ENCODE assay signal across 8 mouse cellular contexts in genomic region chr9:46327706-46328571, GRCm38 (mm10). TPM values are rescaled to one million over a fixed set of nuclear protein-coding genes. Genes with fewer than 3 reads are reported as not detected.
DNase-seq lines count a peak whose midpoint lies in the region; ATAC-seq lines count a peak whose summit lies in the region.

No protein-coding gene starts in this region.

- DNase-seq in heart, adult 11 months = peak; percentile 70
- DNase-seq in heart, adult 9 months (ENCODE audit: low spot score in 2 of 2) = no peak
- DNase-seq in ES-CJ7 (ENCODE audit: low read depth, low spot score) = peak; percentile 86
- no peak for DNase-seq in urinary bladder, postnatal 36 days (ENCODE audit: low spot score in 2 of 2)

- no peak for ATAC-seq in embryonic facial prominence, embryonic 15.5 days (ENCODE audit: insufficient number of reproducible peaks, low FRiP score, low TSS enrichment, low read depth)
- ATAC-seq in limb, embryonic 13.5 days (ENCODE audit: low FRiP score, low read depth) = no peak
- ATAC-seq in stomach, embryonic 14.5 days (ENCODE audit: insufficient number of reproducible peaks, insufficient read depth, low FRiP score, low read depth) = no peak
- ATAC-seq in activated CD4-positive, CD25-positive, alpha-beta regulatory T cell, adult 4 months = no peak

- peak overlapping the region; percentile 45 for H3K4me2 ChIP-seq in embryonic facial prominence, embryonic 15.5 days (replicated peaks)
- H3K4me2 ChIP-seq in limb, embryonic 13.5 days (replicated peaks) = peak overlapping the region; percentile 68
- H3K4me2 ChIP-seq in stomach, embryonic 14.5 days (replicated peaks; ENCODE audit: low read depth, low read length) = peak overlapping the region; percentile 65

- H3K9ac ChIP-seq in embryonic facial prominence, embryonic 15.5 days = no peak overlapping the region
- peak overlapping the region; percentile 73 for H3K9ac ChIP-seq in limb, embryonic 13.5 days
- H3K9ac ChIP-seq in stomach, embryonic 14.5 days (replicated peaks; ENCODE audit: low read depth, low read length) = peak overlapping the region; percentile 4; the same call in 1 of the 2 replicates

- no peaks in the 10 kb centered on the region for H3K36me3 ChIP-seq in embryonic facial prominence, embryonic 15.5 days
- no peaks in the 10 kb centered on the region for H3K36me3 ChIP-seq in limb, embryonic 13.5 days
- H3K36me3 ChIP-seq in stomach, embryonic 14.5 days (ENCODE audit: control insufficient read depth, insufficient read depth, low read length) = no peaks in the 10 kb centered on the region

- H3K4me3 ChIP-seq in embryonic facial prominence, embryonic 15.5 days (replicated peaks) = no peak overlapping the region
- H3K4me3 ChIP-seq in limb, embryonic 13.5 days = peak overlapping the region; percentile 37; the same call in 1 of the 2 replicates
- peak overlapping the region; percentile 22; the same call in 1 of the 2 replicates for H3K4me3 ChIP-seq in stomach, embryonic 14.5 days (ENCODE audit: low read depth, low read length)

- WGBS in embryonic facial prominence, embryonic 15.5 days = 70% methylated on average over 25 of the region's 25 CpGs
- 59% methylated on average over 25 of the region's 25 CpGs for WGBS in limb, embryonic 13.5 days
- WGBS in stomach, embryonic 14.5 days = 72% methylated on average over 25 of the region's 25 CpGs

- no peak overlapping the region for H3K27ac ChIP-seq in embryonic facial prominence, embryonic 15.5 days (replicated peaks)
- peak overlapping the region; percentile 67; the same call in 1 of the 2 replicates for H3K27ac ChIP-seq in limb, embryonic 13.5 days
- no peak overlapping the region for H3K27ac ChIP-seq in stomach, embryonic 14.5 days (ENCODE audit: low read length)

- H3K4me1 ChIP-seq in embryonic facial prominence, embryonic 15.5 days = peaks cover 12% of the 10 kb centered on the region
- H3K4me1 ChIP-seq in limb, embryonic 13.5 days = peaks cover 18% of the 10 kb centered on the region
- peaks cover 8% of the 10 kb centered on the region; the same call in 1 of the 2 replicates for H3K4me1 ChIP-seq in stomach, embryonic 14.5 days (ENCODE audit: control insufficient read depth, insufficient read depth, low read length)

- H3K27me3 ChIP-seq in embryonic facial prominence, embryonic 15.5 days = peaks cover 7% of the 10 kb centered on the region
- peaks cover 11% of the 10 kb centered on the region; the same call in 1 of the 2 replicates for H3K27me3 ChIP-seq in limb, embryonic 13.5 days
- 0 out of 2 replicates have a peak, but pooled peaks cover 3% of the 10 kb centered on the region for H3K27me3 ChIP-seq in stomach, embryonic 14.5 days (ENCODE audit: control insufficient read depth, insufficient read depth, low read length)

- H3K9me3 ChIP-seq in embryonic facial prominence, embryonic 15.5 days (replicated peaks) = no peaks in the 10 kb centered on the region
- H3K9me3 ChIP-seq in limb, embryonic 13.5 days = no peaks in the 10 kb centered on the region
- H3K9me3 ChIP-seq in stomach, embryonic 14.5 days (ENCODE audit: control insufficient read depth, low read depth, low read length) = no peaks in the 10 kb centered on the region

RNA-seq across cellular contexts. Expression of gene 4931429L15Rik, which starts 8.2 kb away (rescaled TPM):
- polyA plus RNA-seq in embryonic facial prominence, embryonic 15.5 days (2015; fragmentation: Nextera tagmentation; extraction: Ambion mirVana) = not detected in 2 replicates
- 0.09 TPM in 1 of 2 replicates, not detected in the other for polyA plus RNA-seq in limb, embryonic 13.5 days (2015; fragmentation: Nextera tagmentation; extraction: Ambion mirVana)
- not detected in 2 replicates for polyA plus RNA-seq in stomach, embryonic 14.5 days (2014; fragmentation: Nextera tagmentation; extraction: Ambion mirVana)
- not detected for polyA plus RNA-seq in activated CD4-positive, CD25-positive, alpha-beta regulatory T cell, adult 4 months (2017; shearing (Covaris generic))

RNA-seq across cellular contexts. Expression of gene Bud13, which starts 45.1 kb away (rescaled TPM):
- 23.0 and 24.6 TPM in 2 replicates for polyA plus RNA-seq in embryonic facial prominence, embryonic 15.5 days (2015; fragmentation: Nextera tagmentation; extraction: Ambion mirVana)
- polyA plus RNA-seq in limb, embryonic 13.5 days (2015; fragmentation: Nextera tagmentation; extraction: Ambion mirVana) = 30.1 and 30.2 TPM in 2 replicates
- polyA plus RNA-seq in stomach, embryonic 14.5 days (2014; fragmentation: Nextera tagmentation; extraction: Ambion mirVana) = 23.8 and 24.1 TPM in 2 replicates
- 10 to 100 TPM; 15.7 to 16.6 TPM for polyA plus RNA-seq in activated CD4-positive, CD25-positive, alpha-beta regulatory T cell, adult 4 months (2017; shearing (Covaris generic))

RNA-seq across cellular contexts. Expression of gene Zpr1, which starts 55.1 kb away (rescaled TPM):
- 55.8 and 57.4 TPM in 2 replicates for polyA plus RNA-seq in embryonic facial prominence, embryonic 15.5 days (2015; fragmentation: Nextera tagmentation; extraction: Ambion mirVana)
- polyA plus RNA-seq in limb, embryonic 13.5 days (2015; fragmentation: Nextera tagmentation; extraction: Ambion mirVana) = 56.1 and 58.4 TPM in 2 replicates
- 49.6 and 59.2 TPM in 2 replicates for polyA plus RNA-seq in stomach, embryonic 14.5 days (2014; fragmentation: Nextera tagmentation; extraction: Ambion mirVana)
- 10 to 100 TPM; 32.5 to 40.7 TPM for polyA plus RNA-seq in activated CD4-positive, CD25-positive, alpha-beta regulatory T cell, adult 4 months (2017; shearing (Covaris generic))

RNA-seq across cellular contexts. Expression of gene Apoa5, which starts 59.5 kb away (rescaled TPM):
- polyA plus RNA-seq in embryonic facial prominence, embryonic 15.5 days (2015; fragmentation: Nextera tagmentation; extraction: Ambion mirVana) = not detected in 2 replicates
- polyA plus RNA-seq in limb, embryonic 13.5 days (2015; fragmentation: Nextera tagmentation; extraction: Ambion mirVana) = not detected in 2 replicates
- polyA plus RNA-seq in stomach, embryonic 14.5 days (2014; fragmentation: Nextera tagmentation; extraction: Ambion mirVana) = not detected in 2 replicates
- polyA plus RNA-seq in activated CD4-positive, CD25-positive, alpha-beta regulatory T cell, adult 4 months (2017; shearing (Covaris generic)) = not detected

Comparison
In these comparisons a context has a peak if more than half of its experiments do, and no peak if none do; other contexts are left out.
1. DNase-seq: peak in heart, adult 11 months (single experiment) and ES-CJ7 (single experiment); none in heart, adult 9 months (0 of 2) and urinary bladder, postnatal 36 days (0 of 2).
2. Peak in every context shown above with its lines, with median percentiles within 50 percentile points of each other: H3K4me2 ChIP-seq.